ENCODE assay signal across 8 mouse cellular contexts in the genomic region with DNA sequence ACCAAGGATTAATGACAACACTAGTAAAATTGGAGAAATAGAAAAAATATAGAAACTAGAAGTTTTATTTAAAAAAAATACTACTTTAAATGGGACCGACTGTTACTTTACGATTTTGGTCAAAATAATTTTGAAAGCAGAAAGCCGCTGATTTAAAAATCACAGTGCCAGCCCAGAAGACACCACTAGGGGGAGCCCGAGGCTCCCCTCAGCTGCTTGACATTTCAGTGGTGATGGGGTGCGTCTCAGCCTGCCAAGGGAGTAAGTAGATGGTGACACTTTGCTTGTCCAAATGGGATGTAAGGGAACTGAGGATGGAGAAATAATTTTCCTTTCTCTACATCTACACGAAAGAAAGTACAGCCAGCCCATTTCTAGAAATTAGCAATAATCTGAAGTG.
A peak's percentile ranks its signal among the peaks of the same experiment; 100 is the strongest.
DNase-seq lines count a peak whose midpoint lies in the region; ATAC-seq and TF ChIP-seq lines count a peak whose summit lies in the region.
"Had no signal": no experiment of that assay in that cellular context is flagged by ENCODE, and none has a peak within 500 bp of the region (broad histone marks: within the 10 kb centered on the region; RNA-seq: fewer than 3 reads in every experiment).

No protein-coding gene starts in this region.

- DNase-seq in midbrain, embryonic 14.5 days, result peak; percentile 84
- peak; percentile 82 for DNase-seq in ZHBTc4 (ENCODE audit: low read depth, low spot score)
- peak; percentile 78 for DNase-seq in embryo, embryonic 10.5 days (ENCODE audit: low spot score)
- DNase-seq in kidney, postnatal 10 days, result peak; percentile 85
- DNase-seq in lung, embryonic 14.5 days, result peak; percentile 89
- DNase-seq in spleen, adult 18-20 months, result peak; percentile 23 to 68

- H3K4me1 ChIP-seq in midbrain, embryonic 14.5 days (ENCODE audit: control insufficient read depth, insufficient read depth, low read length), result peaks cover 15% of the 10 kb centered on the region
- H3K4me1 ChIP-seq in midbrain, embryonic 13.5 days (replicated peaks), result peaks cover 29% of the 10 kb centered on the region
- peaks cover 9% of the 10 kb centered on the region for H3K4me1 ChIP-seq in lung, embryonic 14.5 days (ENCODE audit: insufficient read depth)

- no peaks in the 10 kb centered on the region for H3K9me3 ChIP-seq in midbrain, embryonic 14.5 days (ENCODE audit: control insufficient read depth, low read length)
- H3K9me3 ChIP-seq in midbrain, embryonic 13.5 days, result no peaks in the 10 kb centered on the region
- H3K9me3 ChIP-seq in lung, embryonic 14.5 days (ENCODE audit: low read depth, low read length), result no peaks in the 10 kb centered on the region
- H3K9me3 ChIP-seq: heart, embryonic 15.5 days had no signal

- no peak overlapping the region for H3K4me2 ChIP-seq in midbrain, embryonic 14.5 days (ENCODE audit: low read length)
- H3K4me2 ChIP-seq in midbrain, embryonic 13.5 days (replicated peaks), result no peak overlapping the region
- H3K4me2 ChIP-seq in lung, embryonic 14.5 days, result no peak overlapping the region
- H3K4me2 ChIP-seq: heart, embryonic 15.5 days had no signal

- no peaks in the 10 kb centered on the region for H3K27me3 ChIP-seq in midbrain, embryonic 14.5 days (ENCODE audit: control insufficient read depth, insufficient read depth, low read length)
- H3K27me3 ChIP-seq in midbrain, embryonic 13.5 days, result no peaks in the 10 kb centered on the region
- H3K27me3 ChIP-seq in lung, embryonic 14.5 days (ENCODE audit: insufficient read depth, low read length), result no peaks in the 10 kb centered on the region
- H3K27me3 ChIP-seq: heart, embryonic 15.5 days had no signal

- peak; percentile 85 for TF ChIP-seq CTCF in lung, embryonic 14.5 days (IDR thresholded peaks at IDR 0.05; ENCODE audit: low read depth)

- H3K36me3 ChIP-seq in midbrain, embryonic 14.5 days (ENCODE audit: control insufficient read depth, insufficient read depth, low read length), result no peaks in the 10 kb centered on the region
- H3K36me3 ChIP-seq in midbrain, embryonic 13.5 days, result no peaks in the 10 kb centered on the region
- no peaks in the 10 kb centered on the region for H3K36me3 ChIP-seq in lung, embryonic 14.5 days (ENCODE audit: insufficient read depth)
- H3K36me3 ChIP-seq: heart, embryonic 15.5 days had no signal

- 31% methylated on average over 6 of the region's 6 CpGs for WGBS in midbrain, embryonic 14.5 days
- 26% methylated on average over 6 of the region's 6 CpGs for WGBS in midbrain, embryonic 13.5 days
- WGBS in lung, embryonic 14.5 days, result 19% methylated on average over 6 of the region's 6 CpGs

- no peak overlapping the region for H3K9ac ChIP-seq in midbrain, embryonic 14.5 days (replicated peaks; ENCODE audit: low read length)
- no peak overlapping the region for H3K9ac ChIP-seq in midbrain, embryonic 13.5 days (replicated peaks)
- H3K9ac ChIP-seq in lung, embryonic 14.5 days, result no peak overlapping the region
- H3K9ac ChIP-seq: heart, embryonic 15.5 days had no signal

- no peak overlapping the region for H3K27ac ChIP-seq in midbrain, embryonic 14.5 days (replicated peaks; ENCODE audit: low read depth, low read length)
- no peak overlapping the region for H3K27ac ChIP-seq in midbrain, embryonic 13.5 days
- H3K27ac ChIP-seq in lung, embryonic 14.5 days (ENCODE audit: low read depth), result no peak overlapping the region
- H3K27ac ChIP-seq: heart, embryonic 15.5 days had no signal

- no peak overlapping the region for H3K4me3 ChIP-seq in midbrain, embryonic 14.5 days (replicated peaks; ENCODE audit: low read depth, low read length)
- H3K4me3 ChIP-seq in midbrain, embryonic 13.5 days (replicated peaks), result no peak overlapping the region
- no peak overlapping the region for H3K4me3 ChIP-seq in lung, embryonic 14.5 days (ENCODE audit: low read depth, low read length)
- H3K4me3 ChIP-seq: heart, embryonic 15.5 days had no signal

- ATAC-seq in midbrain, embryonic 14.5 days (ENCODE audit: low FRiP score, low TSS enrichment), result no peak
- no peak for ATAC-seq in midbrain, embryonic 13.5 days
- ATAC-seq in lung, embryonic 14.5 days (ENCODE audit: insufficient read depth), result no peak
